Mouse (Mus musculus) heart, adult 2 months (tissue): ENCODE measurements at regions not wholly inside any gene's neighbourhood (a gene's known extent, or its start where the extent isn't known, plus 50 kb on each side); places are given as distances from the start of the nearest gene placed in this dataset.

Experiments used
- DNase-seq, 2 experiments: peaks; one replicate each; pipeline ENCODE4 v3.0.0; 2021
- H3K27ac ChIP-seq: fragments of 200-600 bp; 2 replicates; pipeline ENCODE4 v1.8.1; 2022
- H3K27me3 ChIP-seq: fragments of 200-500 bp; 2 replicates; pipeline ENCODE4 v1.6.1; 2012; ENCODE audit warnings: mild to moderate bottlenecking, low read length, inconsistent platforms, mixed read lengths; ENCODE audit not compliant: control insufficient read depth, insufficient read depth
- H3K36me3 ChIP-seq: fragments of 200-500 bp; 2 replicates; pipeline ENCODE4 v1.6.1; 2012; ENCODE audit warnings: low read length, inconsistent platforms; ENCODE audit not compliant: control insufficient read depth, insufficient read depth
- H3K4me1 ChIP-seq: fragments of 200-500 bp; 2 replicates; pipeline ENCODE4 v1.6.1; 2011; ENCODE audit warnings: low read length; ENCODE audit not compliant: control insufficient read depth, insufficient read depth
- H3K4me3 ChIP-seq: fragments of 200-600 bp; 2 replicates; pipeline ENCODE4 v1.8.1; 2022
- H3K79me2 ChIP-seq: fragments of 200-500 bp; replicated peaks from 2 replicates; pipeline ENCODE4 v1.6.1; 2012; ENCODE audit warnings: mild to moderate bottlenecking, inconsistent platforms, low read length, moderate library complexity, mixed read lengths; ENCODE audit not compliant: control insufficient read depth, insufficient read depth
- H3K9ac ChIP-seq: fragments of 200-500 bp; 2 replicates; pipeline ENCODE4 v1.6.1; 2012; ENCODE audit warnings: low read depth, mild to moderate bottlenecking, control low read depth, inconsistent platforms, low read length, mixed read lengths
- CTCF ChIP-seq: fragments of 200-600 bp; IDR thresholded peaks from 2 replicates; pipeline ENCODE4 v1.8.1; 2022; ENCODE audit warnings: antibody characterized with exemption, mild to moderate bottlenecking, moderate library complexity
- EP300 ChIP-seq: fragments of 200-500 bp; IDR thresholded peaks from 2 replicates; pipeline ENCODE4 v1.6.1; 2011; ENCODE audit warnings: low read depth, low read length, control low read depth; ENCODE audit not compliant: insufficient read depth
- POLR2A ChIP-seq: fragments of 200-500 bp; IDR thresholded peaks from 2 replicates; pipeline ENCODE4 v1.6.1; 2011; ENCODE audit warnings: mild to moderate bottlenecking, low read depth, low read length, control low read depth; ENCODE audit not compliant: insufficient read depth
- WGBS: fragments of 180-500 bp; shearing (Covaris S2); methylation state at CpG from one replicate; pipeline ENCODE4 v1.1.7; 2018; 5-methylcytosine and 5-hydroxymethylcytosine counted together
- intact Hi-C: fragments of 180-260 bp; cut with DNase I; formaldehyde crosslinking; loops from one replicate; pipeline ENCODE4 v1.15.1; 2025

DNA sequence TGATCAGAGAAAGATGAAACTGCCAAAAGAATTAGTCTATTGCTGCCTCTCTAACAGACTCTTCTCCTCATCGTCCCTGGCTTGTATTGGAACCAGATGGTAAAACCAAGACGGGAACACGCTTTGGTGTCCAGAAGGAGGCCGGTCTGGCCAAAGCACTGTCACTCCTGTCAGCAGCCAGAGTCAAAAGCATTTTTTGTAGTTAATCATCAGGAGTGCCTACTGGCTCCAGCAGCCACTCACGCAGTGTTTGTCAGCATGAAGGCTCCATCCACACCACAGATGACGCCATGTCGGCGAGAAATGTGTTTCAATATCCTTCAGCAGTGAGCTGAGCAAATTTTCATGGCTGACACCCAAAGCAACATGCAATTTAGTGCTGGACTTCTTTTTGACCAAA is 162.1 kb upstream of the G2e3 start:
- WGBS, result 80% methylated on average over 8 of the region's 8 CpGs
- no peak overlapping the region for H3K9ac ChIP-seq
- no peak overlapping the region for H3K27ac ChIP-seq
- no peaks in the 10 kb centered on the region for H3K79me2 ChIP-seq
- no peaks in the 10 kb centered on the region for H3K27me3 ChIP-seq
- intact Hi-C loops, result loop anchor here (5.0 to 10.0 kb wide), 3 partner anchors 241 to 1813 kb away; no protein-coding TSS in a partner anchor
- no peak for DNase-seq
- H3K36me3 ChIP-seq, result no peaks in the 10 kb centered on the region
- TF ChIP-seq POLR2A, result no peak
- TF ChIP-seq EP300, result no peak
- TF ChIP-seq CTCF, result no peak
- H3K4me3 ChIP-seq, result no peak overlapping the region
- no peaks in the 10 kb centered on the region for H3K4me1 ChIP-seq

- Histone ChIP-seq H3K9ac (no peak overlapping the region), H3K27me3 (no peaks in the 10 kb centered on the region), H3K4me3 (no peak overlapping the region), H3K27ac (no peak overlapping the region), H3K4me1 (no peaks in the 10 kb centered on the region), H3K79me2 (no peaks in the 10 kb centered on the region), H3K36me3 (no peaks in the 10 kb centered on the region)
- TF ChIP-seq POLR2A (no peak), CTCF (no peak), EP300 (no peak)
- DNase-seq, result no peak
- 76% methylated on average over 16 of the region's 16 CpGs for WGBS
- intact Hi-C loops, result no loop called here
These were observed 172.7 kb upstream of the G2e3 start for GRCm38 (mm10) chr12:51174906-51175756.

GRCm38 (mm10) chr12:51165186-51165585 is 182.7 kb upstream of the G2e3 start:
- Histone ChIP-seq H3K79me2 (no peaks in the 10 kb centered on the region), H3K36me3 (no peaks in the 10 kb centered on the region), H3K4me1 (no peaks in the 10 kb centered on the region), H3K9ac (no peak overlapping the region), H3K4me3 (no peak overlapping the region), H3K27ac (no peak overlapping the region), H3K27me3 (no peaks in the 10 kb centered on the region)
- no peak for TF ChIP-seq POLR2A
- TF ChIP-seq CTCF, result no peak
- no peak for TF ChIP-seq EP300
- no peak for DNase-seq
- intact Hi-C loops, result no loop called here
- WGBS, result 74% methylated on average over 7 of the region's 7 CpGs

DNA sequence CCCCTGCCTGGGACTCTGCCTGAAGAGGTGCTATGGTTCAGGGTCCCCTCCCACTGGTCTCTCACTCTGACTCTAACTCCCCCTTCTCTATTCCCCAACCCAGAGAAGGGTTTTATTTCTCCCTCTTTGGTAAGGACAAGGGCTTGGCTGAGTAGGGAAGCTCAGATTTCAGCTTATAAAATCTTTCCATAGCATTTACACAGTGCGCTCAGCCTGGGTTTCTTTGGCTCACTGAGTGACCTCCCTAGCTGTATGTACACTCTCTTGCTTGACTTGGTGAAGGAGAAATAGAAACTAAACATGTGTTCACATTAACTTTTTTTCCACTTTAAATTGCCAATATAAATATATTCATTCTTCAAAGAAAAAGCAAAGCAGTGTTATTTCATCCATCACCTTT is 186.9 kb upstream of the G2e3 start:
- TF ChIP-seq CTCF (no peak), EP300 (no peak), POLR2A (no peak)

GRCm38 (mm10) chr12:51160122-51160521 is 187.7 kb upstream of the G2e3 start:
- no peaks in the 10 kb centered on the region for H3K4me1 ChIP-seq
- no peak overlapping the region for H3K27ac ChIP-seq
- H3K9ac ChIP-seq, result no peak overlapping the region
- intact Hi-C loops, result no loop called here
- DNase-seq, result no peak
- no peaks in the 10 kb centered on the region for H3K79me2 ChIP-seq
- no peak overlapping the region for H3K4me3 ChIP-seq
- TF ChIP-seq CTCF, result no peak
- WGBS, result 88% methylated on average over 1 of the region's 1 CpGs
- no peaks in the 10 kb centered on the region for H3K27me3 ChIP-seq
- H3K36me3 ChIP-seq, result no peaks in the 10 kb centered on the region

More for the DNA sequence above, 186.9 kb upstream of the G2e3 start:
- no peak overlapping the region for H3K27ac ChIP-seq
- no peaks in the 10 kb centered on the region for H3K36me3 ChIP-seq
- 96% methylated on average over 1 of the region's 1 CpGs for WGBS
- no peak overlapping the region for H3K4me3 ChIP-seq
- H3K9ac ChIP-seq, result no peak overlapping the region
- no peaks in the 10 kb centered on the region for H3K4me1 ChIP-seq
- DNase-seq, result no peak
- H3K27me3 ChIP-seq, result no peaks in the 10 kb centered on the region
- no peaks in the 10 kb centered on the region for H3K79me2 ChIP-seq
- intact Hi-C loops, result no loop called here

DNA sequence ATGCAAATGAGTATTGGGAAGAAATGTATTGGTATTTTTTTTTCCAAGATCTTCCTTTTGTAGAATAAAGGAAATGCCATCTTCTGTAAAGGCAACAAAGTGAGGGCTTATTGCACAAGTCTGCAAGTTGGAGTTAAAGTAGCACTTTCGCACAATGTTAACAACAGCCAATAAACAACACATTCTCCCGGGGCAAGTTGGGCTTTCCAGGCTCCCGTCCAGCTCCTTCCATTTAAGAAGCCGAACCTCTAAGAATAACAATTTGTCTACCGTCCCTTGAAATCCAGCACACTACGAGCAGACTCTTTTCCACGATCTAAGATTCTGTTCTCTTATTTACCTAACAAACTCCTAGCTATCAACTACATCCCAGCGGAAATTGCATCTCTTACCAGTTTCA is 199.9 kb upstream of the G2e3 start:
- WGBS, result 64% methylated on average over 8 of the region's 8 CpGs
- H3K9ac ChIP-seq, result no peak overlapping the region
- TF ChIP-seq POLR2A, result no peak
- no peak for TF ChIP-seq EP300
- TF ChIP-seq CTCF, result no peak
- no peaks in the 10 kb centered on the region for H3K36me3 ChIP-seq
- no peak overlapping the region for H3K27ac ChIP-seq
- H3K79me2 ChIP-seq, result no peaks in the 10 kb centered on the region
- no peaks in the 10 kb centered on the region for H3K27me3 ChIP-seq
- DNase-seq, result no peak
- intact Hi-C loops, result no loop called here
- H3K4me1 ChIP-seq, result no peaks in the 10 kb centered on the region
- H3K4me3 ChIP-seq, result no peak overlapping the region
